Mouse (Mus musculus) hindbrain, embryonic 12.5 days (tissue): ENCODE measurements around the gene Sh2d3c. TPM values are rescaled to one million over a fixed set of nuclear protein-coding genes. Genes with fewer than 3 reads are reported as not detected.

Source experiments
- ATAC-seq: fragments of 200-750 bp; cut with Nextera tagmentation; 2 replicates; pipeline ENCODE4 v1.8.0; 2017; ENCODE audit warnings: moderate TSS enrichment; ENCODE audit not compliant: low FRiP score
- H3K27ac ChIP-seq: fragments of 300-500 bp; sonication (generic); 2 replicates; pipeline ENCODE4 v1.5.1; 2016; ENCODE audit warnings: mild to moderate bottlenecking
- H3K27me3 ChIP-seq: fragments of 300-500 bp; sonication (generic); 2 replicates; pipeline ENCODE4 v1.6.1; 2016; ENCODE audit warnings: mild to moderate bottlenecking
- H3K36me3 ChIP-seq: fragments of 300-500 bp; sonication (generic); 2 replicates; pipeline ENCODE4 v1.6.1; 2016; ENCODE audit warnings: mild to moderate bottlenecking
- H3K4me1 ChIP-seq: fragments of 300-500 bp; sonication (generic); 2 replicates; pipeline ENCODE4 v1.6.1; 2016
- H3K4me2 ChIP-seq: fragments of 300-500 bp; sonication (generic); replicated peaks from 2 replicates; pipeline ENCODE4 v1.6.1; 2016; ENCODE audit warnings: mild to moderate bottlenecking
- H3K4me3 ChIP-seq: fragments of 300-500 bp; sonication (generic); 2 replicates; pipeline ENCODE4 v1.5.1; 2016; ENCODE audit warnings: mild to moderate bottlenecking
- H3K9ac ChIP-seq: fragments of 300-500 bp; sonication (generic); 2 replicates; pipeline ENCODE4 v1.6.1; 2016; ENCODE audit warnings: mild to moderate bottlenecking, moderate library complexity
- H3K9me3 ChIP-seq: fragments of 300-500 bp; sonication (generic); replicated peaks from 2 replicates; pipeline ENCODE4 v1.6.1; 2016; ENCODE audit warnings: mild to moderate bottlenecking
- WGBS: fragments of 180-500 bp; shearing (Covaris S2); methylation state at CpG from one replicate; pipeline ENCODE4 v1.1.7; 2016; 5-methylcytosine and 5-hydroxymethylcytosine counted together
- polyA plus RNA-seq: library from polyadenylated mRNA; unstranded; fragments of >200 nt; fragmentation: Nextera tagmentation; extraction: Ambion mirVana; gene quantifications from 2 replicates; pipeline ENCODE4 v1.2.1, GENCODE M21; 2016

Sh2d3c gene
- 33.5 and 34.8 TPM in 2 replicates for polyA plus RNA-seq

DNA sequence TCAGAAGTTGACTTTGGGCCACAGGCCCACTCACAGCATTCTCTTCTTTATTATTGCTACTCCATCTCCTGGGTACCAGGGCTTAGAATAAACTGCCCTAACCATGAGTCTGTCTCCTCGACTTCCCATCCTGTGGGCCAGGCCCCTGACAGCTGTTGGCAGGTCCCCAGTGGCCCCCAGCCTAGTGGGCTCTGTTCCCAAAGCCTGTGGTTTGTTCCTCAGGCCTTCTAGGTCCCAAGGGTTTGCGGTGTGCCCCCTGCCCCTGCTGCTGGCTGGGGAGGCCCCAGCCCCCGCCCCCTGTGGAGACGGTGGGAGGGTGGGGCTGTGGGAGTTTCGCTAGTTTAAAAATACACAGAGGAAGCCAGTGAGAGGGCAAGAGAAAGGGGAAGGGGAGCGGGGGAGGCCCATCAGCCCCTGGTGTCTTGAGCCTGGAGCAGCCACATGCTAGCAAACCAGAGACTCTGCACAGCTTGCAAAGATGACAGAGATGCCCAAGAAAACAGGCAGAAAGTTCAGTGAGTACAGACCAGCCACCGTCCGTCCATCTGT is at the start of gene Sh2d3c:
Gene Sh2d3c, plus strand, starts transcription at position 375 of the 549 bp plus-strand sequence.
- Histone ChIP-seq H3K9ac (peak within 1 kb of the TSS; percentile 28; the same call in 1 of the 2 replicates), H3K9me3 (no peaks in the 10 kb centered on the region), H3K27ac (no peak within 1 kb of the TSS), H3K4me3 (no peak within 1 kb of the TSS), H3K4me2 (0 out of 2 replicates have a peak within 1 kb of the TSS, but pooled peaks have one; percentile 1), H3K36me3 (no peaks in the 10 kb centered on the region), H3K27me3 (no peaks in the 10 kb centered on the region), H3K4me1 (peaks cover 17% of the 10 kb centered on the region)
- 48% methylated on average over 8 of the region's 8 CpGs for WGBS
- ATAC-seq, result no peak

DNA sequence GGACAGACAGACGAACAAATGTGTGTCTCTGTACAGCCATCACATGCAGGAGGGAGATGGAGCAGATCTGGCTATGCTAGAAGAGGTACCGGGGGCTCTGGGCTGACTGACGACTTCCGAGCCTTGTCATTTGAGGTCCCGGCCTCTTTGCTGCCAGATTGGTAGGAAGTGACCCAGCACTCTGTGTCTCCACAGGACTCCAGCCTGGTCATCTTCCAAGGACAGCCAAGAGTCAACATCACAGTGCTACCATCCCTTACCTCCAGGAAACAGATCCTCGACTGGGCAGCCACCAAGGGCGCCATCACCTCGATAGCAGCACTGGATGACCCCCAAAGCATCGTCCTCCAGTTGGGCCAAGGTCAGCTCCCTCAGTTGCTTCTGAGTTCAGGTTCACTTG is 49.7 kb upstream of the Sh2d3c start:
- no peaks in the 10 kb centered on the region for H3K36me3 ChIP-seq
- no peak overlapping the region for H3K9ac ChIP-seq
- no peak overlapping the region for H3K4me3 ChIP-seq
- no peaks in the 10 kb centered on the region for H3K9me3 ChIP-seq
- H3K27ac ChIP-seq, result no peak overlapping the region
- H3K27me3 ChIP-seq, result no peaks in the 10 kb centered on the region
- WGBS, result 86% methylated on average over 9 of the region's 9 CpGs
- H3K4me2 ChIP-seq, result no peak overlapping the region
- no peak for ATAC-seq
- H3K4me1 ChIP-seq, result no peaks in the 10 kb centered on the region

DNA sequence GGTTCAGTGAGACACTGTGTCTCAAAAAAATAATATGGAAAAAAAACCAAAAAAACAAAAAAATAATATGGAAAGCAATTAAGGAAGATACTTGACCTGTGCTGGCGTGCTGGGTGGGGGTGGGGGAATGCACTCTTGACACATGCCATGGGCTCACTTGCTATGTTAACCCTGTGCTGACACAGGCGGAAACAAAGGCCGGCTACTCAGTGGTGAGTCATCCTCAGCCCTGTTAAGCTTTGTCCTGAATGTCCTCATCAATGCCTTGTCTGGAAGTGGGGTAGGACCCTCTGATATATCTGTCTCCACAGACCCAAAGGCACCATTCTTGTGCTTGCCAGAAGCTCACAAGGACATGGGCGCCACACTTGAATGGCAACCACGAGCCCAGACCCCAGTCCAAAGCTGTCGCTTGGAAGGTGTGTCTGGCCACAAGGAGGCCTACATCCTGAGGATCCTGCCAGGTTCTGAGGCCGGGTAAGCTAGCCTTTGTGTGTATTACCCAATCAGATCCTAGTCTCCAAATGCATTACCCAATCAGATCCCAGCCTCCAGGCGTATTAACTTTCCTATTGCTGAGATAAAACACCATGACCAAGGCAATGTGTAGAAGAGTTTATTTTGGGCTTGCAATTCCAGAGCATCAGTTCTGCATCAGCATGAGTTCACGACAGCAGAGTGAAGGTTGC is 48.8 kb upstream of the Sh2d3c start:
- H3K27me3 ChIP-seq, result no peaks in the 10 kb centered on the region
- H3K9me3 ChIP-seq, result 0 out of 2 replicates have a peak, but pooled peaks cover 4% of the 10 kb centered on the region
- H3K4me3 ChIP-seq, result no peak overlapping the region
- H3K4me2 ChIP-seq, result no peak overlapping the region
- no peaks in the 10 kb centered on the region for H3K36me3 ChIP-seq
- WGBS, result 73% methylated on average over 9 of the region's 9 CpGs
- no peak overlapping the region for H3K27ac ChIP-seq
- H3K4me1 ChIP-seq, result no peaks in the 10 kb centered on the region
- no peak for ATAC-seq
- no peak overlapping the region for H3K9ac ChIP-seq

DNA sequence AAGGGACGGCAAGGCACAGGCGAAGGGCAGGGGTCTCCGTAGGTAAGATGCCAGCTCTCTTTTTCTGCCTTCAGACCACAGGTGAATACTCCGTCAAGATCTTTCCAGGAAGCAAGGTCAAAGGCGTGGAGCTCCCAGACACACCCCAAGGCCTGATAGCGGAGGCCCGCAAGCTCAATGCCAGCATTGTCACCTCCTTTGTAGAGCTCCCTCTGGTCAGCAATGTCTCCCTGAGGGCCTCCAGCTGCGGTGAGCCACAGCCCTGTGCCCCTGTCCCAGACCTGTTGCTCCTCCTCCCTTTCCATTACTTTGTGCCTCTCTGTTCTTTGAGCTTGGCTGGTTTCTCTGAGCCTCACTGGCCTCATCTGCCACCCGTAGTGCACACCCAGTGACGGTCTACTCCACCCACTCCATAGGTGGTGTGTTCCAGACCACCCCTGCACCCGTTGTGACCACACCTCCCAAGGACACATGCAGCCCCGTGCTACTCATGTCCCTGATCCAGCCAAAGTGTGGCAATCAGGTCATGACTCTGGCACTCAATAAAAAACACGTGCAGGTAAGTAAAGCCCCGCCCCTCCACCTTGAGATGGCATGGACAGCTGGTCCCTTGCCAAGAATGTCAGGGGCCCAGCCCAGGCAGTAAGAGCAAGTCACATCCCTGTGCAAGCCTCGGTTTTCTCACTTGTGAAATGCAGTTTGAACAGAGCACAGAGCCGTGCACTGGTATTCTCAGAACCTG is 47.5 kb upstream of the Sh2d3c start:
- no peak overlapping the region for H3K4me2 ChIP-seq
- H3K9me3 ChIP-seq, result 0 out of 2 replicates have a peak, but pooled peaks cover 5% of the 10 kb centered on the region
- 83% methylated on average over 16 of the region's 16 CpGs for WGBS
- no peaks in the 10 kb centered on the region for H3K36me3 ChIP-seq
- no peak overlapping the region for H3K27ac ChIP-seq
- no peak overlapping the region for H3K4me3 ChIP-seq
- no peaks in the 10 kb centered on the region for H3K27me3 ChIP-seq
- H3K4me1 ChIP-seq, result no peaks in the 10 kb centered on the region
- ATAC-seq, result no peak
- no peak overlapping the region for H3K9ac ChIP-seq

DNA sequence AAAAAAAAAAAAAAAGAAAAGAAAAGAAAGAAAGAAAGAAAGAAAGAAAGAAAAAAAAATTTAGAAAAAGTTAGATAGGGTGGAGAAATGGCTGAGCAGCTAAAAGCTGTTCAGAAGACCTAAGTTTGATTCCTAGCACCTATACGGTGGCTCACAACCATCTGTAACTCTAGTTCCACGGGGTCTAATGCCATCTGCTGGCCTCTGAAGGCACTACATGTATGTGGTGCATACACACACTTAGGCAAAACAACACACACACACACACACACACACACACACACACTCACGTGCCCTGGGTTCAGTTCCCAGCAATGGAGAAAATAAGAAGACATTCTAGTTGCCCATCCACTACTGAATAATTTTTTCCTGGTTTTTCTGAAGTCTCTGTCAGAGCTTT is 44.0 kb upstream of the Sh2d3c start:
- Histone ChIP-seq H3K9me3 (0 out of 2 replicates have a peak, but pooled peaks cover 5% of the 10 kb centered on the region), H3K4me1 (peaks cover 6% of the 10 kb centered on the region; the same call in 1 of the 2 replicates), H3K27me3 (no peaks in the 10 kb centered on the region), H3K27ac (no peak overlapping the region), H3K36me3 (0 out of 2 replicates have a peak, but pooled peaks cover 3% of the 10 kb centered on the region), H3K4me2 (no peak overlapping the region), H3K4me3 (no peak overlapping the region), H3K9ac (no peak overlapping the region)
- 89% methylated on average over 3 of the region's 3 CpGs for WGBS
- ATAC-seq, result no peak

DNA sequence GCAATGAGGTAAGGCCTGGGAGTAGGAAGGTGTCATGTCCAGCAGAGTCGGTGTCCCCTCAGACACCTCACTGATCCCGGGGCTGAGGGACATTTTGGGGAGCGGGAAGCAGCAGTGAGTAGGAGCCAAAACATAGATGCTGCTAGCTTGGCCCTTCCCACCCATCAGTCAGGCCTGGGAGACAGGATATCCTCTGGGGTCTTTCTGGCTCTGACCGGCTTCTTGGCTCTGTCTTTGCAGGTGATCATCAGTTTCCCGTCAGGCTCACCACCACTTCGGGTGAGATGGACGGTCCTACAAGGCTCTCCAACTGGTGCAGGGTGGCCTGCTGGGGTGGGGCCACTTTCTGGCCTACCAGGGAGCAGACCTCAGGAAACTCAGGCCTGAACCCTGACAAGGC is 43.2 kb upstream of the Sh2d3c start:
- no peak for ATAC-seq
- Histone ChIP-seq H3K4me2 (no peak overlapping the region), H3K27ac (no peak overlapping the region), H3K9ac (no peak overlapping the region), H3K4me3 (no peak overlapping the region), H3K27me3 (no peaks in the 10 kb centered on the region), H3K4me1 (peaks cover 7% of the 10 kb centered on the region; the same call in 1 of the 2 replicates), H3K9me3 (0 out of 2 replicates have a peak, but pooled peaks cover 5% of the 10 kb centered on the region), H3K36me3 (peaks cover 5% of the 10 kb centered on the region; the same call in 1 of the 2 replicates)
- WGBS, result 93% methylated on average over 7 of the region's 7 CpGs

DNA sequence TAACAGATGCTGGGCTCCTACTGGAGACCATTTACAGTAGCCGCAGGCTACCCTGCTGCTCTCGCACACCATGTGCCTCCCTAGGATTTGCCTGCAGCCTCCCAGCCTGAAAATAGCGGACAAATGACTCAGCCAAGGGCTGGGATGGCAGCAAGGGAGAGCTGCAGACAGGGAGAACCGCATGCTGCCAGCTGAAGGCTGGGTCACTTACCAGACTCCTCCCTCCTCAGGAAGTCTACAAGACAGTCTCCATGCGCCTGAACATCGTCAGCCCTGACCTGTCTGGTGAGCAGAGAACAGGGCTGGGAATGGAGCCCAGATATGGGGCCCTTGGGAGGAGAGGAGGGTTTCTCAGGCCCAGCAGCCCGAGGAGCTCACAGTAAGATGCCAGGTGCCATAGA is 40.8 kb upstream of the Sh2d3c start:
- Histone ChIP-seq H3K9me3 (0 out of 2 replicates have a peak, but pooled peaks cover 5% of the 10 kb centered on the region), H3K36me3 (peaks cover 26% of the 10 kb centered on the region), H3K4me1 (peaks cover 7% of the 10 kb centered on the region; the same call in 1 of the 2 replicates), H3K4me2 (no peak overlapping the region), H3K27ac (peak overlapping the region; percentile 40; the same call in 1 of the 2 replicates), H3K4me3 (no peak overlapping the region), H3K9ac (no peak overlapping the region), H3K27me3 (no peaks in the 10 kb centered on the region)
- ATAC-seq, result no peak
- 54% methylated on average over 7 of the region's 7 CpGs for WGBS

DNA sequence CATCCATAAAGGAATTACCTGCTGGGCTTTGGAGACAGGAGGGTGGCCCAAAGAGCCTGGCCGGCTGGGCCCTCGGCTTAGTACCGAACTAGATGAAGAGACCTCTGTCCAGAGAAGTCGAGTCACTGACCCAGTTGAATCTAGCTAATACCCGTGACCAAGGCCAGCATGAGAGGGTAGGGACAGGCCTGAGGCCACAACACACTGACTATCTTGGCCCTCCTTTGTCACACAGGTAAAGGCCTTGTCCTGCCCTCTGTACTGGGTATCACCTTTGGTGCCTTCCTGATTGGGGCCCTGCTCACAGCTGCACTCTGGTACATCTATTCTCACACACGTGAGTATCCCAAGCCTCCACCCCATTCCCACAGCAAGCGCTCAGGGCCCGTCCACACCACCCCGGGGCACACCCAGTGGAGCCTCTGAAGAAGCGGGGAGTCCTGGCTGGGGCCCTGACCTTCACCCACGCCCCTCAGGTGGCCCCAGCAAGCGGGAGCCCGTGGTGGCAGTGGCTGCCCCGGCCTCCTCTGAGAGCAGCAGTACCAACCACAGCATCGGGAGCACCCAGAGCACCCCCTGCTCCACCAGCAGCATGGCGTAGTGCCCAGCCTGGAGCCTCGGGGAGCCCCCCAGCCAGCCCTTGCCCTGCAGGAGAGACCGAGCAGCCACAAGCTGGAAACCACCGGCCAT is 39.7 kb upstream of the Sh2d3c start:
- no peak for ATAC-seq
- 89% methylated on average over 19 of the region's 19 CpGs for WGBS
- H3K9me3 ChIP-seq, result 0 out of 2 replicates have a peak, but pooled peaks cover 5% of the 10 kb centered on the region
- H3K9ac ChIP-seq, result no peak overlapping the region
- 0 out of 2 replicates have a peak overlapping the region, but pooled peaks have one; percentile 17 for H3K27ac ChIP-seq
- H3K27me3 ChIP-seq, result no peaks in the 10 kb centered on the region
- H3K36me3 ChIP-seq, result peaks cover 36% of the 10 kb centered on the region
- no peak overlapping the region for H3K4me3 ChIP-seq
- H3K4me1 ChIP-seq, result peaks cover 7% of the 10 kb centered on the region; the same call in 1 of the 2 replicates
- no peak overlapping the region for H3K4me2 ChIP-seq

DNA sequence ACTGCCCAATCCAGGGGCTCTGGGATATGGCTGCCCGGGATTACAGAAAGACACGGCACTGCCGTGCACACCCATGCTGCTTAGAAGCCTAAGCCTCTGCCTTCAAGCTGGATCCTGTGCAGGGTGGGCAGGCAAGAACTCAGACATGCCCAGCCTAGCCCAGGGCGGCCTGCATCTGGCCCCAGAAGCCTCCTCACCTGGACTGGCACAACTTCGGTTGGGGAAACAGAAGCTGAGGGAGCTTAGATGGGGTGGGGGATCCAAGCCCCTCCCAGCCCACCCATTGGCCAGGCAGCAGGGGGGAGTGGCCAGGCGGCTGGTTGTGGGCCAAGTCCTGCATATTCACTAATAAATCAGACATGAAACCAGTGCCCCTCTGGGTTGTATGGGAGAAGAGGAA is 39.1 kb upstream of the Sh2d3c start:
- Histone ChIP-seq H3K4me2 (no peak overlapping the region), H3K4me3 (no peak overlapping the region), H3K27ac (0 out of 2 replicates have a peak overlapping the region, but pooled peaks have one; percentile 17), H3K9ac (no peak overlapping the region), H3K36me3 (peaks cover 42% of the 10 kb centered on the region), H3K9me3 (0 out of 2 replicates have a peak, but pooled peaks cover 5% of the 10 kb centered on the region), H3K27me3 (no peaks in the 10 kb centered on the region), H3K4me1 (peaks cover 7% of the 10 kb centered on the region; the same call in 1 of the 2 replicates)
- ATAC-seq, result no peak
- 71% methylated on average over 6 of the region's 6 CpGs for WGBS

DNA sequence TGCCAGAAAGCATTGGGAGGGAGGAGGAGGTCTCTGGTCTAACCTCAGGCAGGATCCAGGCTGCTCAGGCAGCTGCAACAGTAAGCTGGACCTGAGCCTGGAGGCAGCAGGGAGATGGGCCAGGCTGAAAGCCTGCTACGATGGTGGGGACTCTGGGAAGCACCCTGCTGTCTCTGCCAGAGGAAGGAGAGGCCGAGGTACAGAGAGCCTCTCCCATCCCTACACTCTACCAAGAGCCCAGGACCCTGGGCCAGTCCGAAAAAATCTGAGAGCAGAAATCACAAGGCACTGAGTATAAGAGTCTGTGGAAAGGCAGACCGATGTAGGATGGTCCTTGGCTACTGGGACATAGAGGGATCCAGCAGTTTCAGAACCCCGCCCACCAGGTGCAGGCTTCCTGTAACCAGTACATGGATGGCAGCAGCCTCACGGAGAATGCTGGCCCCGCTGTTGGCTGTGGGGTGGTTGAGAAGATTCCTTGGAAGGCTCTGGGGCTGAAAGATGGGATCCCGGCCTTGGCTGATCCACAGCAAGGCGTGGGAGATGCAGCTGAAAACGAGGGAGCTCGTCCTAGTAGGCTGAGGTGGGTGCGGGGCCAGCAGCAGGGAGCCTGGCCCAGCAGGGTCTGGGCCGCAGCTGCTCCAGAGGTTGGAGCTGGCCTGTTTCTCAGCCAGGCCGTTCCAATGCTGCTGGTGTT is 38.0 kb upstream of the Sh2d3c start:
- H3K27me3 ChIP-seq, result no peaks in the 10 kb centered on the region
- no peak overlapping the region for H3K4me2 ChIP-seq
- ATAC-seq, result no peak
- no peaks in the 10 kb centered on the region for H3K9me3 ChIP-seq
- H3K27ac ChIP-seq, result no peak overlapping the region
- H3K9ac ChIP-seq, result no peak overlapping the region
- H3K4me1 ChIP-seq, result peaks cover 7% of the 10 kb centered on the region; the same call in 1 of the 2 replicates
- H3K36me3 ChIP-seq, result peaks cover 52% of the 10 kb centered on the region
- 84% methylated on average over 14 of the region's 14 CpGs for WGBS
- H3K4me3 ChIP-seq, result no peak overlapping the region

DNA sequence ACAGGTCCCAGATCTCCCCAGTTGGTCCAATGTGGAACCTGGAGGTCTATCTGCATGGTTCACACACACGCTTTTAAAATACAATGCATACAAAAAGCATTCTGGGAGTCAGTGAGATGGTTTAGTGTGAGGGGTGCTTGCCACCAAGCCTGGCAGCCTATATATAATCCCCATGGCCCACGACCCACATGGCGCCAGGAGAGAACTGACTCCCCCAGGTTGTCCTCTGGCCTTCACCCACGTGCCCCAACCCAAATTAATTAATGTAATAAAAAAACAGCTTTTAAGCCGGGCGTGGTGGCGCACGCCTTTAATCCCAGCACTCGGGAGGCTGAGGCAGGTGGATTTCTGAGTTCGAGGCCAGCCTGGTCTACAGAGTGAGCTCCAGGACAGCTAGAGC is 37.2 kb upstream of the Sh2d3c start:
- H3K4me2 ChIP-seq, result no peak overlapping the region
- no peak for ATAC-seq
- H3K4me3 ChIP-seq, result no peak overlapping the region
- WGBS, result 93% methylated on average over 10 of the region's 10 CpGs
- no peak overlapping the region for H3K9ac ChIP-seq
- H3K27ac ChIP-seq, result no peak overlapping the region
- peaks cover 7% of the 10 kb centered on the region; the same call in 1 of the 2 replicates for H3K4me1 ChIP-seq
- H3K27me3 ChIP-seq, result no peaks in the 10 kb centered on the region
- peaks cover 57% of the 10 kb centered on the region for H3K36me3 ChIP-seq
- H3K9me3 ChIP-seq, result no peaks in the 10 kb centered on the region
